Mouse (Mus musculus) limb, embryonic 11.5 days (tissue): Measurements from ENCODE around the gene Tcf7. TPM values are rescaled to one million over a fixed set of nuclear protein-coding genes. Genes with fewer than 3 reads are reported as not detected.

Source experiments
- ATAC-seq: fragments of 200-750 bp; cut with Nextera tagmentation; 2 replicates; pipeline ENCODE4 v1.8.0; 2017; ENCODE audit warnings: low read depth; ENCODE audit not compliant: insufficient number of reproducible peaks, low FRiP score, low TSS enrichment
- DNase-seq: peaks from one replicate; pipeline ENCODE4 v3.0.0-alpha.2; 2015; ENCODE audit warnings: low spot score
- H3K27ac ChIP-seq: fragments of 300-500 bp; sonication (generic); replicated peaks from 2 replicates; pipeline ENCODE4 v1.5.1; 2014; ENCODE audit warnings: low read depth, mild to moderate bottlenecking, low read length
- H3K27me3 ChIP-seq: fragments of 300-500 bp; sonication (generic); 2 replicates; pipeline ENCODE4 v1.6.1; 2014; ENCODE audit warnings: mild to moderate bottlenecking, low read length, mixed read lengths; ENCODE audit not compliant: control insufficient read depth, insufficient read depth
- H3K36me3 ChIP-seq: fragments of 300-500 bp; sonication (generic); 2 replicates; pipeline ENCODE4 v1.6.1; 2014; ENCODE audit warnings: mild to moderate bottlenecking, low read length, moderate library complexity, mixed read lengths; ENCODE audit not compliant: control insufficient read depth, insufficient read depth
- H3K4me1 ChIP-seq: fragments of 300-500 bp; sonication (generic); 2 replicates; pipeline ENCODE4 v1.6.1; 2014; ENCODE audit warnings: low read length, mixed read lengths; ENCODE audit not compliant: control insufficient read depth, insufficient read depth
- H3K4me2 ChIP-seq: fragments of 300-500 bp; sonication (generic); 2 replicates; pipeline ENCODE4 v1.6.1; 2014; ENCODE audit warnings: low read depth, mild to moderate bottlenecking, moderate library complexity; ENCODE audit not compliant: severe bottlenecking
- H3K4me3 ChIP-seq: fragments of 300-500 bp; sonication (generic); 2 replicates; pipeline ENCODE4 v1.5.1; 2014; ENCODE audit warnings: low read depth, low read length
- H3K9ac ChIP-seq: fragments of 300-500 bp; sonication (generic); 2 replicates; pipeline ENCODE4 v1.6.1; 2014; ENCODE audit warnings: mild to moderate bottlenecking, low read length
- H3K9me3 ChIP-seq: fragments of 300-500 bp; sonication (generic); 2 replicates; pipeline ENCODE4 v1.6.1; 2016; ENCODE audit warnings: low read length; ENCODE audit not compliant: control insufficient read depth
- WGBS: fragments of 180-500 bp; shearing (Covaris S2); extraction: QIAGEN DNeasy Blood & Tissue Kit; methylation state at CpG from one replicate; pipeline ENCODE4 v1.1.7; 2014; 5-methylcytosine and 5-hydroxymethylcytosine counted together
- polyA plus RNA-seq: library from polyadenylated mRNA; unstranded; fragments of >200 nt; fragmentation: Nextera tagmentation; extraction: Ambion mirVana; gene quantifications from 2 replicates; pipeline ENCODE4 v1.2.1, GENCODE M21; 2014

The Tcf7 gene
- polyA plus RNA-seq, 1 experiment from 2014 or later: 19.4 TPM

DNA sequence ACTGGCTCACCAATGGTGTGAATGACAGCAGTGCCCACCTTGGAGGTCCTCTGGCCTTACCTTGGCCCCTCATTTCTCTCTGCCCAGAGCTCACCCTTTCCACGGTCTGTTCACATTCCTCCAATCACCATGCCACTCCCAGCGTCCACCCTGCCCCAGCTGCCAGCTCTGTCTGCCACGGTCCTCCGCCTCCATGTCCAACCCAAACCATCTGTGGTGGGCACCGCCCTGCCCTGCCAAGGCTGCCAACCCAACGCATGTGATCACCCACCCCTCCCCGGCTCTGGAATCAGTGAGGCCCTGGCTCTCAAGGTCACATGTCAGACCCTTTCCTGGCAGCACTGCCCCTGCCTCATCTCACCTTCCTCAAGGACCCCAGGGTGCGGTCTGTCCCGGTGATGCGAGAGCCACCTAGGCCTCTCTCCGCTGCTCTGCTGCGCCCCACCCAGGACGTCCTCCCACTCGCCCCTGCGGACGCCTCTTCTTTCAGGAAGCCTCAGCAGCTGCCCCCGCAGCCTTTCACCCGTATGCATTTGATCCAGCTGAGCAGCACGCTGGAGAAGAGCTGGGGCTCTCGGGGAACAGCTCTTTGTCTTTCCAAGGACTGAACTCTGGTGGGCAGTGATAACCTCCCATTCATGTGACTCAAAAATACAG is 8.2 kb downstream of the Tcf7 start:
- Histone ChIP-seq H3K27me3 (no peaks in the 10 kb centered on the region), H3K9ac (no peak overlapping the region), H3K4me1 (peaks cover 15% of the 10 kb centered on the region), H3K4me2 (no peak overlapping the region), H3K4me3 (no peak overlapping the region), H3K9me3 (no peaks in the 10 kb centered on the region), H3K27ac (no peak overlapping the region), H3K36me3 (no peaks in the 10 kb centered on the region)
- ATAC-seq (no peak), DNase-seq (no peak)
- WGBS: 94% methylated on average over 20 of the region's 20 CpGs

DNA sequence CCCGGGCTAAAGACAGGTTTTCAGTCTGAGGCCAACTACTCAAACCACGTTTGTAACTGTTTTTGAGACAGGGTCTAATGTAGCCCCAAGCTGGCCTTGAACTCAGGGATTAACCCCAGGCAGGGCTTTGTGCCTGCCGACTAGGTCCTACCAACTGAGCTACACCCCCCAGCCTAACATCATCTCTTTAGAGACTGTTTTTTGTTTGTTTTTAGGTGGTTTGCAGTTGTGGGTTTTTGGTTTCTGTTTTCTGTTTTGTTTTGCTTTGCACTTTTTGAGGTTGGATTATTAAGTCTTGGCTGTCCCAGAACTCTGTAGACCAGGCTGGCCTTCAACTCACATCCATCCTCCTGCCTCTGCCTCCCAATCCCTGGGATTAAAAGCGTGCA is 8.9 kb downstream of the Tcf7 start:
- Histone ChIP-seq H3K4me2 (no peak overlapping the region), H3K27ac (no peak overlapping the region), H3K9ac (no peak overlapping the region), H3K36me3 (no peaks in the 10 kb centered on the region), H3K27me3 (no peaks in the 10 kb centered on the region), H3K4me1 (peaks cover 15% of the 10 kb centered on the region), H3K4me3 (no peak overlapping the region), H3K9me3 (no peaks in the 10 kb centered on the region)
- ATAC-seq: no peak
- no peak for DNase-seq
- WGBS: 80% methylated on average over 4 of the region's 4 CpGs

DNA sequence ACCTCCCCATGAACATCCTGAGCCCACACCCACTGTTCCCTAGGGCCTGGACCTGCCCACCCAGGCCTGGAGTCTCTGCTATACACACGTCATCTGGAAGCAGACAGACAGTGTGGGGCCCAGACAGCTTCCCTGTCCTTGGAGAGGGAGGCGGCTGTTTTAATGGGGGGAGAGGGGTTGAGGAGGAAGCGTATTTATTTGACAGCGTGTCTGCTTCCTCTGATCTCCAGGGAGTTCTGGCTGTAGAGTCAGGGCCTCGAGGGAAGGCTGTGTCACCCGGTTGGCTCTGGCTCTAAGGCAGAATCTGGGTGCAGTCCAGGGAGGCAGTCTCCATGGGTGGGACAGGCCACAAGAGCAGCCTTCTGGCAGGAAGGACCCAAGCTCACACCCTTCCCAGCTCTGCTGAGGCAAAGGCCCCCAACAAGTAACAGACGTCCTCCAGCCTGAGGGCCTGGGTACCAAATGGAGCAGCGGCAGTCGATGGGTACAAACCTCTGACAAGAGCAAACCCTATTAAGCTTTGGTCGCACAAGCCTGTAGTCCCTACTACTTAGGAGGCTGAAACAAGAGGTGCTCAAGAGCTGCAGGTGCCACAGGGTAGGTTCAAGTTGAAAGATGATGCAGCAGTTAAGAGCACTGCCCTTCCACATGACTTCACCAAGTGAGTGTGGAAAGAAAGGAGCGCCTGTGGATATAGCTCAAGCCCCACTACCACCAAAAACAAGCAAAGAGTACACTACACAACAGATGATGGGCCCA is 9.5 kb downstream of the Tcf7 start:
- no peaks in the 10 kb centered on the region for H3K36me3 ChIP-seq
- H3K27me3 ChIP-seq: no peaks in the 10 kb centered on the region
- no peak overlapping the region for H3K9ac ChIP-seq
- no peak overlapping the region for H3K4me2 ChIP-seq
- peaks cover 15% of the 10 kb centered on the region for H3K4me1 ChIP-seq
- ATAC-seq: no peak
- H3K9me3 ChIP-seq: no peaks in the 10 kb centered on the region
- DNase-seq: no peak
- no peak overlapping the region for H3K4me3 ChIP-seq
- 50% methylated on average over 11 of the region's 11 CpGs for WGBS
- H3K27ac ChIP-seq: no peak overlapping the region

DNA sequence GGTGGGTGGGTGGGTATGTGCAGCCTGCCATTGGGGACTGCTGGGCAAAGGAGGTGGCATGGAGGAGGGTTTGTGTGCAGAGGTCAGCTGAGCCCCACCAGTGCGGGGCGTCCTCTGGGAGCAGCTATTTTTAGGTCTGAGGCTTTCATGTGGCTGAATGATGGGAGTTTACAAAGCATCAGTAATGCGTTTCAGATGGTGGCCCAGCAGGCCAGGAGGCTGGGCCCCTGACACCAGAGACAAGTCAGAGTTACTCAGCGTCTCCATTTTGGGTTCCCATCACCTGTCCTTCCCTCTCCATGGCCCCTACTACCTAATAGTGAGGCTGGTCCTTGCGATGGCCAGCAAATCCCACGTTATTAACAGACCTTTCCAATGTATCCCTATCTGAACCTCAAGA is 10.2 kb downstream of the Tcf7 start:
- H3K27me3 ChIP-seq: no peaks in the 10 kb centered on the region
- H3K36me3 ChIP-seq: no peaks in the 10 kb centered on the region
- H3K4me3 ChIP-seq: no peak overlapping the region
- WGBS: 36% methylated on average over 6 of the region's 6 CpGs
- H3K9ac ChIP-seq: no peak overlapping the region
- no peak overlapping the region for H3K27ac ChIP-seq
- DNase-seq (no peak), ATAC-seq (no peak)
- no peak overlapping the region for H3K4me2 ChIP-seq
- no peaks in the 10 kb centered on the region for H3K9me3 ChIP-seq
- H3K4me1 ChIP-seq: peaks cover 15% of the 10 kb centered on the region

DNA sequence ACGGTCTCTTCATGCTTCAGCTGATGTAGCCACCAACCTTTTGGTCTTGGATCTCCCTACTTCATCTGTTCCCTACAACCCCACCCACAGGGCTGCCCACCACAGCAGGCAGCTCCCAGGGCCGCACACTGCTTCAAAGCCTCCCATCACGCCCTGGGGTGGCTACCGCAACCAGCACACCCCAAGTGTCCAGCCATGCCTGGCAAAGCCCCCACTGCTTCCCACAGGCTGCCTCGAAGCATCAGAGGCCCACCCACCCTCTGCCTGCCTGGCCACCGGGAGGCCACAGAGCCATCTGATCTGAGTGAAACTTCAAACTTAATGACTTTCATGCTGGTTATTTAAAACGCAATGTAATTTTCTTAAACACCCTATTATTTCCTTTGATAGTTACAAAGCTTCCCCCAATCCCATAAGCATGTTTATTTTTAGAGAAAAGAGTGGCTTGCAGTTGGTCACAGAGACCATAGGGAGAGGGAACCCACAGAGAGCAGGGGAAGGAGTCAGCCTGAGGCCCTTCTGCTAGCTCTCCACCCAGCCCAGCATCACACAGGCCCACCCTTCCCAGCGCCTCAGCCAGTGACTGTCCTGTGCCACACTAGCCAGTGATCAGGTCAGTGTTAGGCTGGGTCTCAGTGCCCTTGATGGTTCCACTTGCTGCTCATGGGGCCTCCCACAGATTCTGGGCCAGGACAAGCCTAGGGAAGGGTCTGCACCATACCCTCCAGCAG is 10.9 kb downstream of the Tcf7 start:
- H3K27ac ChIP-seq: no peak overlapping the region
- no peak overlapping the region for H3K4me3 ChIP-seq
- DNase-seq: no peak
- ATAC-seq: no peak
- H3K9ac ChIP-seq: no peak overlapping the region
- 62% methylated on average over 8 of the region's 8 CpGs for WGBS
- no peaks in the 10 kb centered on the region for H3K36me3 ChIP-seq
- H3K4me1 ChIP-seq: peaks cover 15% of the 10 kb centered on the region
- no peaks in the 10 kb centered on the region for H3K27me3 ChIP-seq
- H3K9me3 ChIP-seq: no peaks in the 10 kb centered on the region
- no peak overlapping the region for H3K4me2 ChIP-seq

DNA sequence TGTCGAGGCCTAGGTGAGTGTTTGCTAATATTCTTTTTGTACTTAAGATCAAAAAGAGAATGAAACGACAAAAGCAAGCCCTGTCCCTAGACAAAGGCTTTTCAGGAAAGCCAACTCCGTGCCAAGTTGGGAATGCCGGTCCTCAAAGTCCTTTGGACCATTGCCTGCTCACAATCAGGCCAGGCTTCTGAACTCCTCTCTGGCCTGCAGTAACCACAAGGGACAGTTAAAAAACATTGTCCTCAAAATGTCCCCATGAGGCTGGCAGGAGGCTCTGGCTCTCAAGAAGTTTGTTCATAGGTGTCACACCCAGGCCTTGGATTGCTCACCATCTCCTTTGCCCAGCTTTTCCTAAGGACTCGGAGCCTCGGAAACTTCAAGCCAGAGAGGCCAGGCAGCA is 13.0 kb downstream of the Tcf7 start:
- Histone ChIP-seq H3K36me3 (no peaks in the 10 kb centered on the region), H3K9ac (no peak overlapping the region), H3K27me3 (no peaks in the 10 kb centered on the region), H3K4me2 (no peak overlapping the region), H3K9me3 (no peaks in the 10 kb centered on the region), H3K4me3 (no peak overlapping the region), H3K4me1 (peaks cover 18% of the 10 kb centered on the region), H3K27ac (no peak overlapping the region)
- DNase-seq (no peak), ATAC-seq (no peak)
- WGBS: 91% methylated on average over 6 of the region's 6 CpGs

DNA sequence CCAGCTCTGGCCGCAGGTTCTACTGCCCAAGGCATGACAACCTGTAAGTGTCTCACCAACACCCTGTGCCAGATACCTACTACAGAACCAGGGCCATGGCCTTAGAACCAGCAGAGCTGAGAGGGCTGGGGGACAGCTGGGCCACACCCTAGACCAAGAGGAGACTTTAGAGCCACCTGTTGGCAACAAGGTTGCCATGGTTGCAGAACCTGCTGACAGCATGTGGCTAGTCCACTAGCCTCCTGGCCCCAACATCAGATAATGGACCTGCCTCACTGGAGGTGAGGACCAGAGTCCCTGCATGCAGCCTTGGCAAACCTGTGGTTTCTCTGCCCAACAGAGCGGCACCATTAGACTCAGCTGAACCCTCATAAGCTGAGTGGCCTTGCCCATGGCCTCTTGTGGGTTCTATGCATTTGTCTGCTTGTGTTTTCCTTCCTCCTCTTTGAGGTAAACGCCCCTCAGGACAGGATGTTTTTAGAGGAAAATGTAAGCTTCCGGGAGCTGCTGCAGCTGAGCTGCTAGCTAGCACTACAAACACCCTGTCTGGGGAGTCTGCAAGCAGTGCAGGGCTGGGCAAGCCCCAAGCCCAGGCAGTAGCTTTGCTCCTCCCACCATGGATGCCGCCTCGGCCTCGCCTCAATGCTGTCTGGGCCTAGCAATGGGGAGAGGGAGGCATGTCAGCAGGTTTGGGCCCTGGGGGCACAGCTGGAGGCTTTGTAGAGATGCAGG is 14.5 kb downstream of the Tcf7 start:
- Histone ChIP-seq H3K9me3 (no peaks in the 10 kb centered on the region), H3K36me3 (no peaks in the 10 kb centered on the region), H3K27ac (no peak overlapping the region), H3K27me3 (no peaks in the 10 kb centered on the region), H3K4me1 (peaks cover 15% of the 10 kb centered on the region), H3K4me2 (no peak overlapping the region), H3K4me3 (no peak overlapping the region), H3K9ac (no peak overlapping the region)
- ATAC-seq (no peak), DNase-seq (no peak)
- WGBS: 76% methylated on average over 7 of the region's 7 CpGs

DNA sequence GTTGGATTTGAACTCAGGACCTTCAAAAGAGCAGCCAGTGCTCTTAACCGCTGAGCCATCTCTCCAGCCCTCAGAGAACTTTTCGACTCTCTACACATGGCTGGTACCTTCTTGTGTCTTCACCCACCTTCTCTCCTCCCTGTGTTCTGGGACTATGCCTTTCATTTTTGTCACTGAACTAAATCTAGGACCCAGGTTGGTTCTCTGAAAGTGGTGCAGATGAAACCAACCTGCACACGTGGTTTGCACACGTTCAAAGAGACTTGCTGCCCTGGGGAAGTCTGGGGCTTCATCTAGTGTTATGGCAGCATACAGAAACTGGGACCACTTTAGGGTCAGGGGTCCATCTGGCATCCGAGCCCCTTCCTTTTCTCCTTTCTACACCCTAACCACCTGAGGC is 15.5 kb downstream of the Tcf7 start:
- no peak overlapping the region for H3K9ac ChIP-seq
- no peaks in the 10 kb centered on the region for H3K9me3 ChIP-seq
- no peak overlapping the region for H3K27ac ChIP-seq
- no peaks in the 10 kb centered on the region for H3K27me3 ChIP-seq
- ATAC-seq: no peak
- H3K4me3 ChIP-seq: no peak overlapping the region
- WGBS: 88% methylated on average over 5 of the region's 5 CpGs
- peaks cover 5% of the 10 kb centered on the region for H3K4me1 ChIP-seq
- no peak overlapping the region for H3K4me2 ChIP-seq
- no peak for DNase-seq
- no peaks in the 10 kb centered on the region for H3K36me3 ChIP-seq
